Mouse (Mus musculus): ENCODE results near the gene Prr5l.

Prr5l gene

DNA sequence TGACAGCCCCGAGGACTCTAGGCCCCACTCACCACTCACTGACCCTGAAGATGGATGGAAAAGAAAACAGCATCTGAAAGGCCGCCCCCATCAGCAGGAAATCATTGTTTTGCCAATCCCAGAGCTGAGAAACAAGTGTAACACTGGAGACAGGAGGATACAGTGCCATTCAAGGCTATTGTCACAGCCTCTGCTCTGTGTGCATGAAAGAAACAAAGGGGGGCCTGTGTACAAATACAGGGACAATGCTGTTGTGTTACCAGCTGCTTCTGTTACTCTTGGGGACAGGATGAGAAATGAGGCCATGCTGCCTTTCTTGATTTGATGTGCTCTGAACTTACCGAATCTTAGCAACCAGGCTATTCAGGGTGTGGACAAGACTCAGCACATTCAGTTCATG is at the start of gene Prr5l:
Gene Prr5l (minus strand): TSS at position 30 of the 400 bp plus-strand sequence.
- no peak for DNase-seq (ENCODE audit: low spot score)

DNA sequence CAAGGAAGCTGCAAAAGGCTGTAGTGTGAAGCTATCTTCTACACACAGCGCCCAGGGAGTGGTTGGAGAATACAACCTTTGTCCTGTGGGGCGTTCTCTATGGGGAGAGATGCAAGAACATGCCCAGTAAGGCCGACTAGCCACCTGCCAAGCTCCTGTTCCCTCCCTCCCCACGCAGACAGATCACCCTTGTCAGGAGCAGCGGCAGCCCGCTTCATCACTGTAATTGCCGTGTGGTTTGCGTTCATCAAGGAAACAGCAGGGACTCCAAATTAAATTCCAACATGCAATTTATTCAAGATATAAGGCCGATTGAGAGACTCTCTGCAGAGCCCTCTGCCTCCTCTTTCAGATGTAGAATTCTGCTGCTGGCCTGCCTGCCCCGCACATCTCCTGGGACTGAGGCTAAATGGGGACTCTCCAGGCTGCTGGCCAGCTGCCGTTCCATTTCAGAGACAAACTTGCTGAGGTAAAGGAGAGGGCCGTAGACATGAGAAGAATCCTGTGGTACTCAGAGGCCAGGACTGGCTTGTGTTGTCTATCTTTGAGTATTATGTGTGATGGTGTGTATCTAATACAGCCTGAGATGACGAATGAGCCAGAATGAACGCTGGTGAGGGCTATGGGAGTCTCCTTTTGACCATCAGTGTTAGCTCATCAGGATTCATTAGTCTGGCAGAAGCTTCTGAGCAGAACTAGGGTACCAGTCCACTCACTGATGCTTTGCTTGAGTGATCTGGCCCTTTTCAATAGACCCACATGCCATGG is 49.5 kb upstream of the Prr5l start:
- no peak for DNase-seq (ENCODE audit: low spot score)

DNA sequence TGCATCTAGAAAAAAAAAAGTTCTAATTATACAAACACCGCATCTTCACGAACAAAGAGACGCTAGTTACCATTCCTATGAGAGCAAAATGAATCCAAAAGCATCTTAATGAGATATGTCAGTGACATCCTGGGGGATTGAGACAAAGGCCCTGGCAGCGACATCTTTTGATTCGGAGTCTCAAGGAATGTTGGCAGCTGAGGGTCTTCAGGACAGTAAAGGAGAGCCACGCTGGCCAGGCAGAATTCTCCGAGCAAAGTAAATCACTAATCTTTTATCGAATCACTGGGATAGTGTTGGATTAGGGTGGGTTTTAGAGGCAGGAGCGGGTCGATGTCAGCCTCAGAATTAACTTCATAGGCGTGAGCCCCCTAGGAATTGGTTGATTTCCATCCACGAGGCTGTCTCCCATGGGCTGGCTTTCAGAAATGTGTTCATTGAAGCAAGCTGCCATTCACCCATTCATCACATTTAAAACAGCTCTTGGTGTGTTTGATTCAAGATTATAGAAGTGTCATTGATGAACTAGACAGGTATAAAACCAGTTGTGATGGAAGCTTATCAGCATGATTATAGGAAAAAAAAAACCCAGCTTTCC is 42.9 kb upstream of the Prr5l start:
- no peak for DNase-seq (ENCODE audit: low spot score)

DNA sequence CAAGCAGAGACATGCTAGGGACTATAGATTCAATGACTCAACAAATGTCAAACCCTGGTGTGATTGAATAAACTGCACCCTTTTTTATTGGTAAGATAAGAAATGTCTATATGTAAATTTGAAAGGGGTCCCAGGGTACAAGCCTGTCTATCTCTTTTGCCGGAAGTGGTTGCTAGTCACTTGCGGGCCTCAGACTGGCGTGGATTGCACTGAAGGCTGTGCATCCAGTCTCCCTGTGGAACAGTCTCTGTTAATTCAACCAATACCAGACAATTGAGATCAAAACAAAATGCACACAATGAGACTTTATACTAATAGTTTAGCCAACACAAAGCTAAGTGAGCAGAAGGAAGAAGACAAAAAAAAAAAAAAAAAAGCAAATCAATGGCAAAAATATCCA is 42.4 kb upstream of the Prr5l start:
- no peak for DNase-seq (ENCODE audit: low spot score)

DNA sequence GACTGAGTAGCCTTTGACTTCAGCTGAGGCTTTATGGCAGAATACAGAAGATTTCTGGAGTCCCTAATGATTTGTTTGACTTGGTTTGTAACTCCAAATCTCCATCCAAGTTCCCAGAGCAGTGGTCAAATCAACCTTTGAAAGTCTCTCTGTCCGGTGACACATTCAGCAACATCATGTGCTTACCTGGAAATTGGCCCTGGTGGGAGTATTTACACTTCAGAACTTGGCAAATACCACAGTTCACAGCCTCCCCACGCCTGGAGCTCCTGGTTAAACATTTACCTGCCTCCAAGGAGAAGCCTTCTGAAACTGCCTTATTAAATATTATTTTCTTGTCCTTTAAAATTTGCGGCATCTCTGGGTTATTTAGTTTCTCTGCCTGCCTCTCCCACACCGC is 40.4 kb upstream of the Prr5l start:
- DNase-seq (ENCODE audit: low spot score) = no peak

DNA sequence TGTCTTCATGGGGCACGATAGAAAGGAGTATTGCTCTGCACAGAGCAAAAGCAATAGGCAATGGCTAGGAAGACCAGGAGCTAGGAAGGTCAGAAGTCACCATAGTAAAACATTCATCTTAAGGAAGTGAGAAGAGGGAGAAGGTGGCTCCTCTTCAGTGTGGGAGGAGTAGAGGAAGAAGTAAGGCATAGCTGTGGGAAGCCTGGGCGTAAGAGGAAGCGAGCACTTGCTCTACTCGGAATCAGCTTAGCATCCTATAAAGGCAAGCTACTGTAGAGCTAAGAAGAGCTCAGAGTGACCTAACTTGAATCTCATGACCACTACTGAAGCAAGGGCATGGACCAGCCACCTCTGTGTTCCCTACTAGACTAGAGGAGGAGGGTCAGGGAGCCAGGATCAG is 39.5 kb upstream of the Prr5l start:
- no peak for DNase-seq (ENCODE audit: low spot score)

DNA sequence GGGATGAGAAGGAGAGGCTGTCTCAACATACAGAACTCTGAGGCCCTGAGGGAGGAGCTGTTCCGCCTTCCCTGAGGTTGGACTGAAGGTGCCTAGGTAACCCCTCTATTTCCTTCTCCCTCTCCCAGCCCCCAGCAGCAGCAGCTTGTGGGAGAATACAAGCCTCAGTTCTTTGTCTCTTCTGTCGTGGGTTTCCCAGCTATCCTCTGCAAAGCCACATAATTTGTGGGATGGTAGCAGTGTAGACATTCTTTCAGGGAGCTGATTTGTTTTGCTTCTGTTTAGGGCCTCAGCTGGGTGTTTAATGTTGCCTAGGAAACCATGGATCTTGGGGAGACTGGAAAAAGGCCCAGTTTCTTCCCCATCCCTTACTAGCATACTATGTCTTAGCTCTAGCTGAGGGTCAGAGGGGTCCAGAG is 37.3 kb upstream of the Prr5l start:
- DNase-seq (ENCODE audit: low spot score) = no peak

DNA sequence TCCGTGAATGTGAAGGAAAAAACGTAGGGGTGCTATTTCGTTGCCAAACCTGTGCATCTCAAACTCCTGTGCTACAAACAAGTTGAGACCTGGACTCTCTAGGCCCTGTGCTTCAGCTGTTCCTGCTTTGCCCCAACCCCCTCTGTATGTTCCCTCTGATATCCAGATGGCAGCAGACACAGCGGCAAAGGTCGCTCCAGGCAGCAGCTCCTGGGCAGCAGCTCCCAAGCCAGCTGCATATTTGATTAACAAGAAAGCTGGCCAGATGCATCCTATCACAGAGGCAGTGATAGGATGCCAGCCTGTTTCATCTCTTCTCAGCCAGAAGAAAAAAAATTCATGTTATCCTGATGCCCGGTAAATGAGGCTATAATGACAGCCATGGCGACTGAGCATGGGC is 35.7 kb upstream of the Prr5l start:
- DNase-seq (ENCODE audit: low spot score) = no peak

DNA sequence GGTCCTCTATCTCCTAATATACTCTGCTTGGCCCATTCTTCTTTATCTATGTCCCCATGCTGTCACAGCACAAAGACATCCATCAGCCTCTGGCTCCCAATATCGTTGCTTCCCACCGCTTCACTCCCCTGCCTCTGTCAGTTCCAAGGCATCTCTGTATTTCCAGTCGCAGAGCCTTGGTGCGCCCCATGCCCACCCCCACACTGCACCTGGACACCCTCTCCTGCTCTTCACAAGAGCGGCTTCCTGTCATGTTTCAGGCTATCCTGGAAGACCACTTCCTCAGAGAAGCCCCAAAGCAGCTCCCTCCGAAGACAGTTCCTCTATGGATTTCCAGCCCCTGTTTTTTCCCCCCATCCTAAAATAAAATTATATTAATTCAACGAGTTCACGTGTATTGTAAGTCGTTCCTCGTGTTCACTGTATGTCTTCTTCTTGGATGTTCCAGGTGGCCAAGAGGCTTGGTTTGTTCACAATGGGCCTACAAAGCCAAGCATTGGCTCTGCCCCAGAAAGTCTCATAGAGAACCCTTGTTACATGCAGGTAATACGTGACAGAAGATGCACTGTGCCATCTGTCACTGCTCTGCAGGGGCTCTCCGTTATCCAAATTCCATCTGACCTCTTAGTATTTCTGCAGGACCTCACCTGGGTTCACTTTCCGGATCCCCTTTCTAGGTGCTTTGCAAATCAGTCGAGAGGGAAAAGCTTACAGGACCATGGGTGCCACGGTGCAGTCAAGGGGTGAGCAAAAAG is 26.7 kb upstream of the Prr5l start:
- DNase-seq (ENCODE audit: low spot score) = no peak

DNA sequence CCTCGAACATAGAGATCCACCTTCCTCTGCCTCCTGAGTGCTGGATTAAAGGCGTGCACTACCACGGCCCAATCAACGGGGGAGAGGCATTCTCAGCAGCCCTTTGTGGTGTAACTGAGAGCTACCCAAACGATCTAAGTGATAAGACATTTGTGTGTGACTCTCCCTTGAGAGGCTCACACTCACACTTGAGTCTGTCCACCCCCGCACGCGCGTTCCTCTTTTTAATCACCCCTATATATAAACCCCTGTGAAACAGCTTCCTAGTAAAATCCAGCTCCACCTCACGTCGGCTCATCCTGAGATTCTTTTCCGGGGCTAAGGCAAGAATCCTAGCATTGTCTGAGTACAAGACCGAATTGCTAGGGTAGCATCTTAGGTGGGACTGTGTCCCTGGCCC is 25.9 kb upstream of the Prr5l start:
- no peak for DNase-seq (ENCODE audit: low spot score)

DNA sequence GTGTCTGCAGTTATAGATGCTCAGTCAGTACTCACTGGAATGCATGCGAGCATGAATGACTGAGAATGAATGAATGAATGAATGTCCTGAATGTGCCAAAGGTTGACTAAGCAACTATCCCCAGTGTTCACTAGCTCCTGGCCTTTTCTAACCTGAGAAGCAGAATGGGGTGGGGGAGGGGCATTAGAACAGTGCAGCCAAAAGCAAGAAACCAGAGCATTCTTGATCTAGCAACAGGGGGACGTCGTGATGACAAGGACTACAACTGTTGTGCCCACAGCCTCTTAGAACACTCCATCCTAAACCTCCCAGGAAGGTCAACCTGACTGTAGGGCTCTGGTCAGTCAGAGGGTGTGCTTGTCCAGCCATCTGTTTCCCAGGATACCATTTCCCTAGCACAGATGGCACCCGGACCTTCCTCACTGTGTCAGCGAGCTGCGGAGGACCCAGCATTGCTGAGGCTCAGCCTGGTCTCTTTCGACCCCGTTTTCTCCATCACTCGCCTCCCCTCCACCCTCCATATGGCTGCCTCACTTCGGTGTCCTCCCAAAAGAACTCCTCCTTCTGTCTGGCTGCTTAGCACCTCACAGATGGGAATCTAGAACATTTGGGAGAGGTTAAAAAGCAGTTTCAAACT is 24.7 kb upstream of the Prr5l start:
- DNase-seq (ENCODE audit: low spot score) = no peak

DNA sequence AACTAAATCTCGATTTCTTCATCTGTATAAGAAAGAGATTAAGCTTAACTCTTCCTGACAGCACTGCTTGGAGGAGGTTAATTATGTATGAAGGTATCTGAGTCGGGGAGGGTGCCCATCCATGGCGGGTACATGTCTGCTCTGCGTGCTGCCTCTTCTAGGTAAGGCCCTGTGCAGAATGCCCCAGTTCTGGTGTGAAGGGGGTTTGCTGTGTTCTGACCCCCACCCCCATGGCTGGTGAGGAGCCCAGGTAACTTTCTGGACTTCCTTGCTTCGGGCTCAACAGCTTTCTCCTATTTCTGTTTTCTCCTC is 23.5 kb upstream of the Prr5l start:
- no peak for DNase-seq (ENCODE audit: low spot score)

DNA sequence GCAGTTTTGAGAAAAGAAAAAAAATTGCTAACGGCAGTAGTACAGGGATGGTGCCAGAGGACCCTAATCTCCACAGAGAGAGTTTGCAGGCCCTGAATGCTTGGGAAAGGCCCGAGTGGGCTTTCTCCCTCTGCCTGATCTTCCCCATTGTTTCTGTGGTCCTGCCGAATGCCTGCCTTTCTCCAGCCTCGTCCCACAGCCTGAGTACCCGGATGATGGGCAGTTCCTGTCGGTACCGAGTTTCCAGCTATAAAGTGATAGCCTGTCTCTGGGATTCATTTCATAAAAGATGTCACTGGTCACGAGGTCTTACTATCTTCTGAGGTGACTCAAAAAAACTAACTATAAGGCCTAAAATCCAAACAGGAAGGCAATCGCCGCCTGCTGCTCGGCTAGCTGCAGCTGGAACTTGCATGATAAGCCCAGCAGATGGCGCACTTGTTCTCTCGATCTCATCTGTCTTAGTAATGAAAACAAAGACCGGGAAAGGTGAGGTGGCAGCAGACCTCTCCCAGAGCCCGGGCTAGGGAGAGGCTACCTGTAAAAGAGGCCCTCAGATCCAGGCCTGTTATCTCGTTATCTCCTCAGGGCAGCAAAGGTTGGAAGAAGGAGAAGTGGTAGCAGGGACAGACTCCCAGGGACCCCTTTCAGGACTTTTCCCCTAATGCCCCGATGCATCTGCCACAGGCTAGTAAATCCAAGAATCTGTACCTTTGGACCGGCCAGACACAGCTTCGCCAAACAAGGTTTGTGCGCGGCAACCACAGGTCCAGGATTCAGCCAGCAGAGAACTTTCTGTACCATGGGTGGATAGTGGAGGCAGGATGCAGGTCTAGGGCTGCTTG is 22.9 kb upstream of the Prr5l start:
- peak; percentile 88 for DNase-seq (ENCODE audit: low spot score)

DNA sequence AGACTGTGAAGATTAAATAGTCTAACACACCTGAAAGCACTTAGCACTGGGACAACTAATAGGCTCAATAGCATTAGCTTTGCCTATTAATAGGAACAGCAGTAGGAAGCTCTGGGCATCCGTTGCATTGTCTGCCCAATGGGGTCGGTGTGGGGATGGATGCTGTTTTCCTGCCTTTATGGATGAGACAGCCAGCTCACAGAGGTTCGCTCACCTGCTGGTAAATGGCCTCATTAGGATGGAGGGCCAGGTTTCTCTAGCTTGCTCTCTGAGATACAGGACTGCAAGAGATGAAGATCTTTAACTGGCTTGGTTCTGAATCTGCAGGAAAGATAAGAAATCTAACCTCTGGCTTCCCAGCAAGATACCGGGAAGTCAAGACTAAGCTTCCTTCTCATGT is 19.4 kb upstream of the Prr5l start:
- no peak for DNase-seq (ENCODE audit: low spot score)

DNA sequence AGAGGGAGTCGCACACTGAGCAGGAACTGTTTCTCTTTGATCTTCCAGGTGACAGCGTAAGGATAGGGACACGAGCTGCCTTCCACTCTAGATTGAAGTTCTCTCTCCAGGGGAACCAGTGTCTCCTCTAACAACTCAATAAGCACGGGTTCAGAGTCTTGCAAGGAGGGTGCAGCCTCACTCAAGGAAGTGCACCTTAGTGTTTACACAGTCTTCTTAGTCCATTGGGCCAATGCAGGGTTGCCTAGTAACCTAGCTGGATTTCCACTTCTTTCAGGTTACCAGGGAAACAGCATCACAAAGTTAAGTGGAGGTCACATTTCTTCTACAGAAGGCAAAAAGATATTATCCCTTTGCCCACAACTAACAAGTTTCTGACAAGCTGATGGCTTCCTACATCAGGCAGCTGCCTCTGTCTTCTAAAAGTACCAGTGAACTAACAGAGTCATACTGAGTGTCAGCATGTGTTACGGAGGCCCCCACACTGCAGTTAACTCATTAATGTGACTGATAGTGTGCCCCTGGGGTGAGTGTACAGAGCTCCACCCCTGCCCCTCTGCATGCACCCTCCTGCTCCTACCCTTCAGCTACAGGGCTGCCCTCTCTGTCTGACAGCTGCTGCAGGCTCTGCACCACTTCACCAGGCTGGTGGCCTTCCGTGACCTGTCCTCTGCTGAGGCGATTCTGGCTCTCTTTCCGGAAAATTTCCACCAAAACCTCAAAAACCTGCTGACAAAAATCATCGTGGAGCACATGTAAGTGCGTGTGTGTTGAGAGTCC is 13.8 kb upstream of the Prr5l start:
- no peak for DNase-seq (ENCODE audit: low spot score)

DNA sequence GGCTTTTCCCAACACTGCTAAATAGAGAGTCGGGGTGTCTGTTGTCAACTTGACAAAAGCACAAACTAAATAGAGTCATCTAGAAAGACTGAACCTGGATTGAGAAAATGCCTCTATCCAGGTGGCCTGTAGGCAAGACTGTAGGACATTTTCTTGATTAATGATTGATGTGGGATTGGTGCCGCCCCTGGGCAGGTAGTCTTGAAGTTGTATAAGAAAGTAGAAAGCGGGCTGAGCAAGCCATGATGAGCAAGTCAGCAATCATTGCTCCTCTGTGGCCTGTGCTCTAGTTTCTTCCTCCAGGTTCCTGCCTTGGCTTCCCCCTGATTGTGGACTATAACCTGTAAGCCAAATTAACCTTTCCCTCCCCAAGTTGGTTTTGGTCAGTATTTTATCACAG is 11.3 kb upstream of the Prr5l start:
- no peak for DNase-seq (ENCODE audit: low spot score)

DNA sequence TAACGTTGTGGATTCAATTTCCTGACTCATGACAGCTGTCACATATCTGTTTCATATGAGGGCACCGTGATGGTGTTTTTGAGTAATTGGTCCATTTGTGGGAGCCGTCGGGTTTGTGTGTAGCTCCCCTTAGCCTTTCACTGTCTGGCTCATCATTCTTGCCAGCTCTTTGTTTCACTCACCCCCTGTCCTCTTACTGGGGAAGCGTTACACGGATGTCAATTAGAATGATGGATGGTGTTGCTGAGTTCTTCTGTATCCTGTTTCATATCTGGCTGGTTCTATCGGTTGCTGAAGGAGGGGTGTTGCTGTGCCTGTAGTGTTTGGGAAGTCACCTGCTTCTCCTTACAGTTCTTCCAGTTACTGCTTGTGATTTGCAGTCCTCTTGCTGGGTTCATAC is 8.3 kb upstream of the Prr5l start:
- DNase-seq (ENCODE audit: low spot score) = no peak

DNA sequence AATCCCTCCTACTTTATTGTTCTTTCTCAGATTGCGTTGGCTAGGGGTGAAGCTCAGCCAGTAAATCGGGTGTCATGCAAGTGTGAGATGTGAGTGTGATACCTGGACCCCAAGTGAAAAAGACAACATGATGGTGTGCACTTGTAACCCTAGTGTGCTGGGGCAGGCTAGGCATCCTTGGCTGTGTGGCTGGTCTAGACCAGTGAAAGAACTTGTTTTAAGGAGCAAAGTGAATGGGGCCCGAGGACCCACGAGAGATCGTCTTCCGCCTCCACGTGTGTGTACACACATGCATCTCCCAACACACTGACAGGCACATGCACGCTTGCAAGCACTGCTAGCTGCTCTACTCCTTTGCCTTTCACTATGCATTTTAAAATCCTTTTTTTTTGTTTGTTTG is 6.1 kb upstream of the Prr5l start:
- no peak for DNase-seq (ENCODE audit: low spot score)

DNA sequence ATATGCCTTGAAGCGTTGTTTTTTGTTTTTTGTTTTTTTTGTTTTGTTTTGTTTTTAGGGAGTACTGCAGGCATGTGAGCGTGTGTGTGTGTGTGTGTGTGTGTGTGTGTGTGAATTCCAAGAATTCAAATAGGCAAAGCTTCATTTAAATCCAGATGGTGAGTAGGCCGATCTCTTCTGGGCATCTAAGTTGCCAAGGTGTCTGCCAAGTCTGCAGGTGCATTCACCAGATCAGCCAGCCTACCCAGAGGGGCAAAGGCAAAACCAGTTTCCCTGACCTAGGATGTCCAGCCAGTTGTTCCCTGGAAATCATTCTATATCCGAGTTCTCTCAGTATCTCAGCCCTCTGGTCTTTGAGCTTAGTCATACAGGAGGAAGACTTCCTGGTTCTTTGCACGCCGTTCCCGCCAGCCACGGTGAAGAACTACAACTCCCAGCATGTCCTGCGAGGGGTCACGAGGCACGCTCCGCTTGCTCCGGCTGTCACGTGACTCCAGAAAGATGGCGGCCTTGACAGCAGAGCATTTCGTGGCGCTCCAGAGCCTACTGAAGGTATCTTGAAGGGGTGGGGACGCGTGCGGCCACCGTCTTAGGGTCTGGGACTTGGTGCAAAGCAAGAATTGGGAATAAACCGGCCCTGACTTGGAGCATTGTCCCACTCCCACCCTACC is 3.1 kb upstream of the Prr5l start, which contains the start of gene Commd9:
Gene Commd9 (plus strand): TSS at position 480 of the 671 bp plus-strand sequence.
- peak; percentile 92 for DNase-seq (ENCODE audit: low spot score)

DNA sequence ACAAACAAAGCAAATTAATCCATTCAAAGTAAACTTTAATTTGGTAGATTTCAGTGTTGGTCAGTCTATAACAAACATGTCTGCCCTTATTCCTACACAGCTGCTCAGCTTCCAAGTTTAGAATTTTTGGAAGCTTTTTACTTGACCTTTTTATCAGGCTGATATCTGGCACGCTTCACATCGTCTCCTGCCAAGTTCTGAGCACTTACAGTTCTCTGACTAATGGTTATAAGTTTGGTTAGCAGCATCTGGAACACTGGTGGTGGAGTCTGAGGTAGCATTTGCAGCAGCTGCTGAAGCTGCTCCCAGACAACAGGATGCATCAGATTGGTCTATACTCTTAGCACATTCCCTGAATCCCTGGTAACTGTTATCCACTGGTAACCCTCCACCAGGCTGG is 1.5 kb upstream of the Prr5l start:
- no peak for DNase-seq (ENCODE audit: low spot score)

All from testis, postnatal 10 days (tissue).